Mouse (Mus musculus) liver, embryonic 14.5 days (tissue): ENCODE measurements around the gene Pimreg. TPM values are rescaled to one million over a fixed set of nuclear protein-coding genes. Genes with fewer than 3 reads are reported as not detected.

Source experiments
- ATAC-seq: fragments of 200-750 bp; cut with Nextera tagmentation; 2 replicates; pipeline ENCODE4 v1.8.0; 2017; ENCODE audit warnings: moderate number of reproducible peaks, mild to moderate bottlenecking, moderate library complexity; ENCODE audit not compliant: insufficient read depth
- DNase-seq, 3 experiments: peaks; one replicate each; pipeline ENCODE4 v3.0.0-alpha.2; 2012 to 2013; ENCODE audit warnings: low read depth in 3 of 3, low spot score in 3 of 3
- H3K27ac ChIP-seq: fragments of 300-500 bp; sonication (generic); 2 replicates; pipeline ENCODE4 v1.5.1; 2014; ENCODE audit warnings: moderate library complexity, mild to moderate bottlenecking, control low read depth, inconsistent platforms
- H3K27me3 ChIP-seq: fragments of 300-500 bp; sonication (generic); 2 replicates; pipeline ENCODE4 v1.6.1; 2014; ENCODE audit warnings: mild to moderate bottlenecking, low read length, moderate library complexity; ENCODE audit not compliant: control insufficient read depth, insufficient read depth
- H3K36me3 ChIP-seq: fragments of 300-500 bp; sonication (generic); replicated peaks from 2 replicates; pipeline ENCODE4 v1.6.1; 2014; ENCODE audit warnings: low read depth; ENCODE audit not compliant: control insufficient read depth, insufficient read depth
- H3K4me1 ChIP-seq, 2 experiments: fragments of 200-500 bp in 1 of 2; fragments of 300-500 bp in 1 of 2; sonication (generic) in 1 of 2; replicated peaks; 2 replicates each; pipeline ENCODE4 v1.6.1; 2012 to 2014; ENCODE audit warnings: antibody characterized with exemption in 1 of 2, inconsistent platforms in 1 of 2, low read length in 1 of 2; ENCODE audit not compliant: control insufficient read depth in 2 of 2, insufficient read depth in 2 of 2
- H3K4me2 ChIP-seq: fragments of 300-500 bp; sonication (generic); 2 replicates; pipeline ENCODE4 v1.6.1; 2014; ENCODE audit warnings: low read depth, mild to moderate bottlenecking, control low read depth, moderate library complexity
- H3K4me3 ChIP-seq, 2 experiments: fragments of 200-500 bp in 1 of 2; fragments of 300-500 bp in 1 of 2; sonication (generic) in 1 of 2; 2 replicates each; pipeline ENCODE4 v1.5.1; 2012 to 2014; ENCODE audit warnings: low read depth in 2 of 2, low read length in 2 of 2, mild to moderate bottlenecking in 2 of 2, control low read depth in 1 of 2, inconsistent platforms in 1 of 2, moderate library complexity in 1 of 2; ENCODE audit not compliant: insufficient read depth in 1 of 2
- H3K9ac ChIP-seq: fragments of 300-500 bp; sonication (generic); replicated peaks from 2 replicates; pipeline ENCODE4 v1.6.1; 2014; ENCODE audit warnings: mild to moderate bottlenecking, control low read depth, moderate library complexity
- H3K9me3 ChIP-seq: fragments of 300-500 bp; sonication (generic); 2 replicates; pipeline ENCODE4 v1.6.1; 2016; ENCODE audit warnings: low read length, mixed read lengths; ENCODE audit not compliant: control insufficient read depth
- CTCF ChIP-seq: IDR thresholded peaks from 2 replicates; pipeline ENCODE4 v1.5.1; 2016; ENCODE audit warnings: antibody characterized with exemption, low read depth, control low read depth
- EP300 ChIP-seq: IDR thresholded peaks from 2 replicates; pipeline ENCODE4 v1.6.1; 2016; ENCODE audit warnings: antibody characterized with exemption, low read depth
- WGBS: fragments of 180-500 bp; shearing (Covaris S2); extraction: QIAGEN DNeasy Blood & Tissue Kit; methylation state at CpG from one replicate; pipeline ENCODE4 v1.1.7; 2014; ENCODE audit not compliant: insufficient replicate concordance; 5-methylcytosine and 5-hydroxymethylcytosine counted together
- polyA plus RNA-seq, 2 experiments: library from polyadenylated mRNA; depleted of rRNA in 1 of 2; stranded (reverse) in 1 of 2; unstranded in 1 of 2; fragments of >200 nt; fragmentation: Nextera tagmentation in 1 of 2; extraction: Ambion mirVana in 1 of 2; gene quantifications; 2 replicates each; pipeline versions ENCODE4 v1.2.1 to v1.2.3; 2012 to 2014

Gene Pimreg
- polyA plus RNA-seq, 2 experiments = 13.0 to 21.4 TPM

- Histone ChIP-seq H3K27ac (no peak overlapping the region), H3K9me3 (no peaks in the 10 kb centered on the region), H3K36me3 (no peaks in the 10 kb centered on the region), H3K4me1 (no peaks in the 10 kb centered on the region), H3K4me3 (no peak overlapping the region), H3K4me2 (no peak overlapping the region), H3K27me3 (no peaks in the 10 kb centered on the region), H3K9ac (no peak overlapping the region)
- ATAC-seq (no peak), DNase-seq (no peak)
- WGBS = 56% methylated on average over 8 of the region's 8 CpGs
- TF ChIP-seq CTCF (no peak), EP300 (no peak)
Observed at GRCm38 (mm10) chr11:72092390-72092789, 50.6 kb downstream of the Pimreg start.

- ATAC-seq = no peak
- H3K27ac ChIP-seq = no peak overlapping the region
- no peaks in the 10 kb centered on the region for H3K4me1 ChIP-seq
- no peak overlapping the region for H3K9ac ChIP-seq
- TF ChIP-seq CTCF (no peak), EP300 (no peak)
- no peak overlapping the region for H3K4me2 ChIP-seq
- no peaks in the 10 kb centered on the region for H3K9me3 ChIP-seq
- no peak for DNase-seq
- WGBS = 66% methylated on average over 7 of the region's 7 CpGs
- H3K36me3 ChIP-seq = no peaks in the 10 kb centered on the region
- no peak overlapping the region for H3K4me3 ChIP-seq
- H3K27me3 ChIP-seq = no peaks in the 10 kb centered on the region
Observed at GRCm38 (mm10) chr11:72094442-72094841, 52.6 kb downstream of the Pimreg start.

DNA sequence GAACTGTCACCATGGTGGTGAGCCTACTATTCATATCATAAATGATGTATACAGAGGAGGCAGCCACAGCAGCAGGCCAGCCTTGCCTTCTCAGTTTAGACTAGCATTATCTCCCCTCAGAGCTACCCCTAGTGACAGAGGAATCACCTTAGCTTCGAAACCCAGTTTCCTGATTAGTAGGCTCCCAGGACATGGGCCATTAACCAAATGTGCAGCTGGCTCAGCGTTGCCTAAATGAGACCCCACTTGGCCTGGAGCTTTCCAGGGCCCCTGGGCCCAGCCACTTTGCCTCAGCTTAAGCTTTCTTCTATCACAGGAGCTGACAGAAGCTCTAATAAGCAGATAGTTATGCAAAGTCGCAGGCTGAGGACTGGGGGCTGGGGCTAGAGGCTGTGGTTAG lies 54.2 kb downstream of the Pimreg start:
- no peak for ATAC-seq
- TF ChIP-seq EP300 (no peak), CTCF (no peak)

More for the DNA sequence above, 54.2 kb downstream of the Pimreg start:
- WGBS = 37% methylated on average over 3 of the region's 3 CpGs
- no peaks in the 10 kb centered on the region for H3K27me3 ChIP-seq
- H3K27ac ChIP-seq = no peak overlapping the region
- no peaks in the 10 kb centered on the region for H3K4me1 ChIP-seq
- H3K4me2 ChIP-seq = no peak overlapping the region
- no peak overlapping the region for H3K9ac ChIP-seq
- DNase-seq = no peak
- H3K36me3 ChIP-seq = no peaks in the 10 kb centered on the region
- no peaks in the 10 kb centered on the region for H3K9me3 ChIP-seq
- no peak overlapping the region for H3K4me3 ChIP-seq

Other genes with a start within 250 kb of the Pimreg start
- 0.11 TPM in 2 replicates for gene Aipl1, start 4.5 kb upstream of the Pimreg start, polyA plus RNA-seq (2012; rRNA removed)
- gene Aipl1, start 4.5 kb upstream of the Pimreg start, polyA plus RNA-seq (2014; fragmentation: Nextera tagmentation; extraction: Ambion mirVana) = 0.11 and 0.14 TPM in 2 replicates
- 0.09 and 0.13 TPM in 2 replicates for gene Pitpnm3, start 93.7 kb downstream of the Pimreg start, polyA plus RNA-seq (2012; rRNA removed)
- gene Pitpnm3, start 93.7 kb downstream of the Pimreg start, polyA plus RNA-seq (2014; fragmentation: Nextera tagmentation; extraction: Ambion mirVana) = 0.01 and 0.11 TPM in 2 replicates
- 0.08 and 0.09 TPM in 2 replicates for gene Gm43951, start 164.8 kb downstream of the Pimreg start, polyA plus RNA-seq (2012; rRNA removed)
- gene Gm43951, start 164.8 kb downstream of the Pimreg start, polyA plus RNA-seq (2014; fragmentation: Nextera tagmentation; extraction: Ambion mirVana) = not detected in 2 replicates
- gene 4933427D14Rik, start 165.4 kb downstream of the Pimreg start, polyA plus RNA-seq (2012; rRNA removed) = 1.5 and 2.3 TPM in 2 replicates
- 2.1 and 2.8 TPM in 2 replicates for gene 4933427D14Rik, start 165.4 kb downstream of the Pimreg start, polyA plus RNA-seq (2014; fragmentation: Nextera tagmentation; extraction: Ambion mirVana)
- 27.3 and 43.5 TPM in 2 replicates for gene Txndc17, start 165.5 kb downstream of the Pimreg start, polyA plus RNA-seq (2012; rRNA removed)
- gene Txndc17, start 165.5 kb downstream of the Pimreg start, polyA plus RNA-seq (2014; fragmentation: Nextera tagmentation; extraction: Ambion mirVana) = 66.9 and 68.0 TPM in 2 replicates
- gene Med31, start 173.6 kb downstream of the Pimreg start, polyA plus RNA-seq (2012; rRNA removed) = 6.0 and 8.5 TPM in 2 replicates
- 13.0 TPM in 2 replicates for gene Med31, start 173.6 kb downstream of the Pimreg start, polyA plus RNA-seq (2014; fragmentation: Nextera tagmentation; extraction: Ambion mirVana)
- gene Slc13a5, start 225.2 kb downstream of the Pimreg start, polyA plus RNA-seq (2012; rRNA removed) = not detected in 2 replicates
- gene Slc13a5, start 225.2 kb downstream of the Pimreg start, polyA plus RNA-seq (2014; fragmentation: Nextera tagmentation; extraction: Ambion mirVana) = not detected in 2 replicates